Mouse (Mus musculus) intestine, embryonic 14.5 days (tissue): ENCODE measurements around the gene 1700018B08Rik. TPM values are rescaled to one million over a fixed set of nuclear protein-coding genes. Genes with fewer than 3 reads are reported as not detected.

Experiments used
- ATAC-seq: fragments of 200-750 bp; cut with Nextera tagmentation; replicated peaks from 2 replicates; pipeline ENCODE4 v1.8.0; 2017; ENCODE audit warnings: low read depth, moderate number of reproducible peaks, moderate TSS enrichment, moderate library complexity; ENCODE audit not compliant: low FRiP score, low TSS enrichment
- DNase-seq: peaks from one replicate; pipeline ENCODE4 v3.0.0-alpha.2; 2018; ENCODE audit warnings: low spot score
- H3K27ac ChIP-seq: fragments of 300-500 bp; sonication (generic); 2 replicates; pipeline ENCODE4 v1.5.1; 2014; ENCODE audit warnings: low read depth, mild to moderate bottlenecking, control low read depth
- H3K27me3 ChIP-seq: fragments of 300-500 bp; sonication (generic); replicated peaks from 2 replicates; pipeline ENCODE4 v1.6.1; 2014; ENCODE audit warnings: low read length, control low read depth; ENCODE audit not compliant: control insufficient read depth, insufficient read depth
- H3K36me3 ChIP-seq: fragments of 300-500 bp; sonication (generic); 2 replicates; pipeline ENCODE4 v1.6.1; 2014; ENCODE audit warnings: low read length, control low read depth; ENCODE audit not compliant: control insufficient read depth, insufficient read depth
- H3K4me1 ChIP-seq: fragments of 300-500 bp; sonication (generic); replicated peaks from 2 replicates; pipeline ENCODE4 v1.6.1; 2014; ENCODE audit warnings: low read length, control low read depth, mixed read lengths; ENCODE audit not compliant: control insufficient read depth, insufficient read depth
- H3K4me2 ChIP-seq: fragments of 300-500 bp; sonication (generic); 2 replicates; pipeline ENCODE4 v1.6.1; 2014; ENCODE audit warnings: low read length
- H3K4me3 ChIP-seq: fragments of 300-500 bp; sonication (generic); 2 replicates; pipeline ENCODE4 v1.5.1; 2014; ENCODE audit warnings: low read depth, low read length, control low read depth, mixed read lengths
- H3K9ac ChIP-seq: fragments of 300-500 bp; sonication (generic); 2 replicates; pipeline ENCODE4 v1.6.1; 2014; ENCODE audit warnings: mild to moderate bottlenecking, low read length
- H3K9me3 ChIP-seq: fragments of 300-500 bp; sonication (generic); 2 replicates; pipeline ENCODE4 v1.6.1; 2016; ENCODE audit warnings: low read length, control low read depth; ENCODE audit not compliant: control insufficient read depth
- WGBS: fragments of 180-500 bp; shearing (Covaris S2); extraction: QIAGEN DNeasy Blood & Tissue Kit; methylation state at CpG from one replicate; pipeline ENCODE4 v1.1.7; 2014; 5-methylcytosine and 5-hydroxymethylcytosine counted together
- polyA plus RNA-seq: library from polyadenylated mRNA; unstranded; fragments of >200 nt; fragmentation: Nextera tagmentation; extraction: Ambion mirVana; gene quantifications from 2 replicates; pipeline ENCODE4 v1.2.1, GENCODE M21; 2014

Gene 1700018B08Rik
- polyA plus RNA-seq, 1 experiment from 2014 or later: not detected

DNA sequence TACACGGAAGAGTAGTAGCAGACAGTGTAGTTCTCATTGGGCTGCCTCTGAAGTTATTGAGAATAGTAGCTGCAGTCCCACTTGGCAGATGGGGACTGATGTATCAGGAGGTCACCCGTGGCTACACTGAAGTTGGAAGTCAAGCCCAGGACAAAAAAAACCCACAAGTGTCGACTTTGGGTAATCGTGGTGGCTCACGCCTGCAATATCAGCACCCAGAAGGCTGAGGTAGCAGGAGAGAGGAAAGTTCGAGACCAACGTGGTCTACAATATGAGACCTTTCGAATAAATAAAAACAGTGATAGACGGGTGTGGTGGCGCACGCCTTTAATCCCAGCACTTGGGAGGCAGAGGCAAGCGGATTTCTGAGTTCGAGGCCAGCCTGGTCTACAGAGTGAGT is 40.6 kb upstream of the 1700018B08Rik start:
- Histone ChIP-seq H3K4me2 (peak overlapping the region; percentile 63), H3K27ac (0 out of 2 replicates have a peak overlapping the region, but pooled peaks have one; percentile 47), H3K36me3 (no peaks in the 10 kb centered on the region), H3K4me1 (peaks cover 8% of the 10 kb centered on the region), H3K4me3 (peak overlapping the region; percentile 63), H3K9me3 (no peaks in the 10 kb centered on the region), H3K9ac (no peak overlapping the region; the same call in 1 of the 2 replicates), H3K27me3 (no peaks in the 10 kb centered on the region)
- ATAC-seq (no peak), DNase-seq (no peak)
- 38% methylated on average over 13 of the region's 13 CpGs for WGBS

DNA sequence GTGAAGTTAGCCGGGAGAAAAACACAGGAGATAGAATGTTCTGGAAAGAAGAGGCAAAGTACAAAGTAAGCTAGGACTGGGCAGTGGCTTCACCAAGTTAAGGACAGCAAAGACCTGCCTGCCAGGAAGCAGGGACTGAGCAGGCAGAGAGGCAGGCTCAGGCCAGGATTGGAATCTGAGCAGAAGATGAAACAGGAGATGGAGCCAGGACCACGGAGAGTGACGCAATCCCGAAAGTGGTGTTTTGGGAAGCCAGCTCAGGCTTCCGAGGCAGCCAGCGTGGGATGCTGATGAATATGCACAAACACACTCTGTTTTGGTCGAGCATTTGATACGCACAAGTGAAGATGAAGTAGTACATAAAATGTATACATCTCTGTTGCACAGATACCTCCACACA is 39.5 kb upstream of the 1700018B08Rik start:
- DNase-seq (no peak), ATAC-seq (no peak)
- H3K4me3 ChIP-seq: no peak overlapping the region
- H3K4me1 ChIP-seq: peaks cover 9% of the 10 kb centered on the region
- no peak overlapping the region for H3K4me2 ChIP-seq
- no peaks in the 10 kb centered on the region for H3K9me3 ChIP-seq
- 56% methylated on average over 8 of the region's 8 CpGs for WGBS
- H3K9ac ChIP-seq: no peak overlapping the region
- no peaks in the 10 kb centered on the region for H3K27me3 ChIP-seq
- no peaks in the 10 kb centered on the region for H3K36me3 ChIP-seq
- H3K27ac ChIP-seq: no peak overlapping the region

DNA sequence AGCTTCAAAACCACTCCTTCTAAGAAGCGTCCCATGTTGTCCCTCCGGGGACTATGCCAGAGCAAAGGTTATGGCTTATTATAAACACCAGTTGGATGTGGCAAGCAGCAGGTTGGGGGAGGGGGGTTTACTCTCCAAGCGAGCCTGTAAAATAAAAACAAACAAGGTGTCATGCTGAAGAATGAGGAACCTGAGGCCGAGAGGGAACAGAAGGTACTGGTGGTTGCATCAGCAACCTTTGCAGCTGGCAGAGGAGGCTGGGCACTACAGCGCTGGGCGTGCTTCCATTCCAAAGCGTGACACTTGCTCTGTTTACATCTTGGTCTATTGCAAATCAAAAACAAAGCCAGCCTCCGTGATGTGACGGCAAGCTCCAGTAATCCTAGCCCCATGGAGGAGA is 36.3 kb upstream of the 1700018B08Rik start:
- H3K27ac ChIP-seq: no peak overlapping the region
- H3K4me3 ChIP-seq: no peak overlapping the region
- no peak overlapping the region for H3K4me2 ChIP-seq
- H3K36me3 ChIP-seq: no peaks in the 10 kb centered on the region
- WGBS: 21% methylated on average over 9 of the region's 9 CpGs
- H3K9ac ChIP-seq: no peak overlapping the region
- DNase-seq (no peak), ATAC-seq (no peak)
- H3K27me3 ChIP-seq: no peaks in the 10 kb centered on the region
- H3K4me1 ChIP-seq: peaks cover 21% of the 10 kb centered on the region
- no peaks in the 10 kb centered on the region for H3K9me3 ChIP-seq

DNA sequence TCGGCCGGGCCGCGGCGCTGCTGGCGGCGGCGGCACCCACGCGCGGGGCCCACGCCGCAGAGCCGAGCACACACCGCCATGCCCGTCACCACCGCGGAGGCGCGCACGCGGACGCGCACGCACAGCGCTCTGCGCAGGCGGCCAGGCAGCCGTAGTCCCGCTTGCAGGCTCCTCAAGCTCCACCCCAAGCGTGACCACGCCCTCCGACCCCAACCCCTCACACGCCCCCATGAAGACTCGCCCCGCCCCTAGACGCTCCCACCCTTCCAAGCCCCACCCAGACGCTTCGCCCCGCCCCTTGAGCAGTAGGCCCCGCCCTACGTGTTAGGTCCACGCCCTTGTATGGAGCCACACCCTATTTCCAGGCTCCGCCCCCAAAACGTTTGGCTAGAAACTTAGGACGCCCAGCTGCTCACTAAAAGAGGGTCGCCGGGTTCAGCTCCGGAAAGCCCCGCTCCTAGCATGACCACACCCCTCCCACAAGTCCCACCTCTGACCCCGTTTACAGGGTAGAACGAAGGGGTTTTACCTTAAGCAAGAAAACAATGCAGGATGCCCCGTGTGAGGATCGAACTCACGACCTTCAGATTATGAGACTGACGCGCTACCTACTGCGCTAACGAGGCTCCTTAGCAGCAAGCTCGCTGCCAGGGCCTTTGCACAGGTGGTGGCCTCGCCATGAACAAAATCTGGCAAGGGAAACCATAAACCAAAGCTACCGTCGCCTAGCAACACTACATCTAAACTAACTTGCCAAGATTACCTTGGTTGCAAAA is 34.7 kb upstream of the 1700018B08Rik start, which contains the start of gene Fbxo31:
Fbxo31 (minus strand) TSS at position 131 of the 776 bp plus-strand sequence.
- Histone ChIP-seq H3K27ac (peak within 1 kb of the TSS; percentile 43; the same call in 1 of the 2 replicates), H3K9me3 (no peaks in the 10 kb centered on the region), H3K4me3 (peak within 1 kb of the TSS; percentile 97), H3K9ac (peak within 1 kb of the TSS; percentile 76), H3K4me1 (peaks cover 17% of the 10 kb centered on the region), H3K4me2 (peak within 1 kb of the TSS; percentile 89), H3K27me3 (no peaks in the 10 kb centered on the region), H3K36me3 (no peaks in the 10 kb centered on the region)
- DNase-seq: peak; percentile 97
- 2% methylated on average over 62 of the region's 63 CpGs for WGBS
- peak; percentile 92 for ATAC-seq

DNA sequence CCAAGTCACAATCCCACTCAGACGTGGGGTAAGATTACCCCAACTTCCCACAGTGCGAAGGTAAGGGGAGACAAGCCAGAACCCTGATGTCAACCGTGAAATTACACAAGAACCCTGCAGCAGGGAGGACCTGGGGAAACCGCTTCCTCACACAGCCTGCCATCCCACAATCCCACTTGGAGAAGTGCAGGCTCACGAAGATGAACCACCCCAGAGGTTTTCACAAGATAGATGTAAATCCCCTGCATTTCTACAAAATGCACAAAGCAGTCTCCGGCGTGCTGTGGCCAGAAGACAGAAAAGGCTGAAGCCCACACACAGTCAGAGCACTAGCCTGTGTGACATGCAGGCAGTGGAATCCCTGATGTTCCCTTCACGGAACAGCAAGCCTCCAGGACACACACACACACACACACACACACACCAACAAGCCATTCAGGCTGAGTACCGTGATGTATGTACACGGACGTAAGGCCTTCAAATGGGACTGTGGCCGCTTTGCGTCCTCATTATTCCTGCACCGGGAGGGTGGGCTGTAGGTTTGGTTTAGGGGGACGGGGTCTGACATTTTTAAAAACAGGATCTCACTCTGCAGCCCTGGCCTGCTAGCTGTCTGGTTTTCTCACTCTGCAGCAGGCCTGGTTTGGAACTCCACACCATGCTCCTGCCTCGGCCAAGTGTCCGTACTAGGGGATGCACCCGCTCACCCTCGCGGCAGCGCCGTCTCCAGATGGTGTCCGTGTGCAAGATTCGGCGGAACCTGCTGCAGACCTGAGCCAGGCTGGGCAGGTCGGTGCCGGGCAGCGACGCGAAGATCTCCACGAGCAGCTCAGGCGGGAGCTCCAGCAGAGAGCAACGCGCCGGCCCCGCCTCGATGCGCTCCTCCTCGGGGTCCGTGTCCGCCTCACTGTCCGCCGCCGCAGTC is 33.9 kb upstream of the 1700018B08Rik start:
- Histone ChIP-seq H3K27me3 (no peaks in the 10 kb centered on the region), H3K4me1 (peaks cover 22% of the 10 kb centered on the region), H3K4me2 (peak overlapping the region; percentile 89), H3K27ac (peak overlapping the region; percentile 43; the same call in 1 of the 2 replicates), H3K4me3 (peak overlapping the region; percentile 97), H3K9ac (peak overlapping the region; percentile 76), H3K36me3 (no peaks in the 10 kb centered on the region), H3K9me3 (no peaks in the 10 kb centered on the region)
- peak; percentile 57 for DNase-seq
- 2% methylated on average over 44 of the region's 44 CpGs for WGBS
- no peak; the same call in none of the 2 replicates for ATAC-seq

DNA sequence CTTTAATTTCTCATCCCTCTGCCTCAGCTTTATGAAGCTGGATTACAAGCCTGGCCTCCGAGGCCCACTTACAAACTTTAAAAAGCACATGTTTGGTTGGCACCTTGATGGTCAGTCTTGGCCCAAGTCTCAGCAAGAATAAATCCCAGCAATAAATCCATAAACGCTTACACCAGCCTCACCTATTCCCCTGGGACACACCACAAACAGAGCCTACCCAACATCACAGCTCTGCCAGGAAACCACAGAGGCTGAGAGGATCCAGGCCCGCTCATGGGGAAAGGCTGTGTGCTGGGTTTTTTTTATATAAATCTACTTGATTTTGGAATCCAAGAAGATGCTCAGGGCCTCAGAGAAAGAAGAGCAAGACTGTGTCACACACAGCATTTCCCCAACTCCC is 31.5 kb upstream of the 1700018B08Rik start:
- Histone ChIP-seq H3K4me1 (peaks cover 23% of the 10 kb centered on the region), H3K36me3 (no peaks in the 10 kb centered on the region), H3K4me3 (no peak overlapping the region), H3K9me3 (no peaks in the 10 kb centered on the region), H3K4me2 (no peak overlapping the region), H3K27ac (no peak overlapping the region), H3K27me3 (no peaks in the 10 kb centered on the region), H3K9ac (no peak overlapping the region)
- ATAC-seq: no peak
- WGBS: 66% methylated on average over 3 of the region's 3 CpGs
- DNase-seq: no peak

DNA sequence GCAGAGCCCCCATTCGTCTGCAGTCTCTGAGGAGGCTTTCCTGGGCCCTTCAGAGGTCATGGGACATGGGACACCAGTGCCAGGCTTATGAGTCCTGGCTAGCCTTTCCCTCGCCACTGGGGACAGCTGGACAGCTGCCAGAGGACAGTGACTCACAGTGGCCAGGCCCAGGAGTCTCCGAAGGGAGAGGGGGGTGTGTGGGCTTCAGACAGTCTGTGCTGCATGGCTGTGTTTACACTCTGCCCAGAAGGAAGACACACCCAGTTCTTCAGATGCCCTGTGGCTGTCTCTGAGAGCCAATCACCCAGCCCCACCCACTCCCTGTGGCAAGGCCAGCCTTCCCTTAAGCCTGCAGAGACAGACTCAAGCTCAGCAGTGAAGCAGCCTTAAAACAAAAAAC is 29.2 kb upstream of the 1700018B08Rik start:
- Histone ChIP-seq H3K9ac (no peak overlapping the region), H3K36me3 (no peaks in the 10 kb centered on the region), H3K4me2 (no peak overlapping the region), H3K27ac (no peak overlapping the region), H3K9me3 (no peaks in the 10 kb centered on the region), H3K4me3 (no peak overlapping the region), H3K27me3 (no peaks in the 10 kb centered on the region), H3K4me1 (peaks cover 23% of the 10 kb centered on the region)
- ATAC-seq (peak; percentile 68), DNase-seq (no peak)
- 32% methylated on average over 3 of the region's 3 CpGs for WGBS

DNA sequence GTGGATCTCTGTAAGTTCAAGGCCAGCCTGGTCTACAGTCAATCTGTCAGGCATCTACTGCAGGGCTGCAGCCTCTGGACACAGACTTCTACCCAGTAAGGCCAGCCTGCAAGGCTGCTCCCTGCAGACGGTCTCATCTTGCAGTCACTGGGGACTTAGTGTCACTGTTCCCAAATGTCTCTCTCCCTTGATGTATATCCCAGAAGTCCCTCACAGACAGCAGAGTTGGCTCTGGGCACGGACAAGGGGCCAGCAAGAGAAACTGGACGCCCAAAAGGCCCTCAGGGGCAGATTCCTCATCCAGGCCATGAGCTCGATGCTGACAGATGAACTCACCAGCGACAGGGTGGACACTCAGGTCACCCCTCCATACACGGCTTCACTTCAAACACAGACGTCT is 28.0 kb upstream of the 1700018B08Rik start:
- H3K4me2 ChIP-seq: no peak overlapping the region
- H3K9me3 ChIP-seq: no peaks in the 10 kb centered on the region
- 71% methylated on average over 7 of the region's 7 CpGs for WGBS
- H3K4me3 ChIP-seq: no peak overlapping the region
- ATAC-seq (no peak), DNase-seq (no peak)
- H3K4me1 ChIP-seq: peaks cover 19% of the 10 kb centered on the region
- no peaks in the 10 kb centered on the region for H3K27me3 ChIP-seq
- no peak overlapping the region for H3K27ac ChIP-seq
- H3K9ac ChIP-seq: no peak overlapping the region
- H3K36me3 ChIP-seq: no peaks in the 10 kb centered on the region
